Mouse (Mus musculus): ENCODE measurements around the gene Gng10.

DNA sequence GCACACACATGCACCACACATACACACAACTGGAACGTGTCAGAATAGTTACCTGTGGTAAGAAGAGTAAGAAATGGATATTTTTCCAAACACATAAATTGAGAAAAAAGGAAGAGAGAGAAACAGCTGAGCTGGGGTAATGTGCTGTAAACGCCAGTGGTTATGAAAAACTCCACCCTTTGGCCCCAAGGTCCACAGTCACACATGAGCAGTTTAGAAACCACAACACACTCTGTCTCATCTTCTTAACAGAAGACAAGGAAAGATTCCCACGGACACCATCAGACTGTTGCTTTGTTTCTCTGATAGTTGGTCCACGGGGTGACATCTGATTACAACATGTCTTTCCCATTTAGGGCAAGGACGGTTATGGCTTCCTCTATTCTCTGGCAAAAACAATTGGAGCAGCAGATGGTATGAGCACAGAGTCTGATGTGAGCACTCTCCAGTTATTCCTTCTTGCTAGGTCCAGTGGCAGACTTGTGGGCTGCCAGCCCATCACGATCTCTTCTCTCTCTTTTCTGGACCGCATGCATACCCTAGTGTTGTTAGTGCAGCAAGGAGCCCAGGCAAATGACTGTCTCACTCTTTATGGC lies 45.5 kb upstream of the Gng10 start:
- no peak for TF ChIP-seq GATA1 (IDR thresholded peaks at IDR 0.05; ENCODE audit: low read length)
- no peak for TF ChIP-seq TAL1 (IDR thresholded peaks at IDR 0.05; ENCODE audit: low read length)

All from erythroblast, embryonic 14.5 days (primary cell).